Mouse (Mus musculus): ENCODE data around the gene Olfr655.

Gene Olfr655

DNA sequence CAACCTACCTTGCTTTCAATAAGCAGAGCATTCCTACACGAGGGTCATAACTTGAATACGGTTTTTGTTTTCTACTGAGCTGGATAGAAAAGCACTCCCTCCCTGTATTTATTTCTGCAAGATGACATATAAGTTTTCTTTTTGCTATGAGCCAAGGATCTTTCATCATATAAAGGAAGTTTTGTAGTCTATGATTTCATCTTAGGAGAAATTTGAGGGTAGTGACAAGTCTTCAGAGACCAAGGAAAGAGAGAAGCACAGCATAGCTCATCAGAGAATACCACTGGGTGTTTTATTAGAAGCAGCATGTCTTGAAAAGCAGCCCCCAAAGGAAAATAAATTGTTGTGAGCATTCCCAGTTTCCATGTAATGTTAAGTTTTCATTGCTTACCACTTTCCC is at the start of gene Olfr655:
Gene Olfr655 (minus strand): TSS at position 101 of the 400 bp plus-strand sequence.
- DNase-seq (ENCODE audit: low spot score) = no peak

DNA sequence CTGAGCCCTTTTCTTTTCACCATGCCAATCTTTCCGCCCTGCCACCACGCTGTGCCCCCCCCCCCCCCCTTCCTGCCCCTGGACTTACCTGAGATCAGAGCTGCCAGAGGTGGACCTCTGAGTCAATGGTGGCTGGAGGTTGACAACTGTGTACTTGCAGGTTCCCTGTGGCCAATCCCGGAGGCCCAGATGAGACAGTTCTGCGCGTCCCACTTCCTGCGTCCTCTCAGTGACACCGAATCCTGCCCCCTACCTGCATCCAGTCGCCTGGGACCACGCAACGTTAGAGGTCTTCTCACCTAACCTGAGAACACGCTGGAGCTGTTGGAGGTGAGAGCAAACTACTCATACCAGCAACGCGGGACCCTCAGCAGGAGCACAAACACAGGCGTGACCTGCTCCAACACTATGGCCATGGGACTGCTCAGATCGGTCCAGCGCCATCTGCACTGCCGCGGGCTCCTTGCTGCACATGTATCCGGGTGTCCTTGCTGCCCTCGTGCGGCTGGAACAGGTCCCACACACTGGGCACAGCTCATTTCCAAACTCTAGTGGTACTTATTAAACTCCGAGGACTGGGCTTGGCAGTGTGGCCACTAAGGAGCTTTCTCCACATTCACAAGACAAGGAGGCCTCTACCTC is 45.4 kb upstream of the Olfr655 start, which contains the start of gene Olfr658:
Gene Olfr658 (minus strand): TSS at position 465 of the 642 bp plus-strand sequence.
- DNase-seq (ENCODE audit: low spot score) = peak; percentile 7

DNA sequence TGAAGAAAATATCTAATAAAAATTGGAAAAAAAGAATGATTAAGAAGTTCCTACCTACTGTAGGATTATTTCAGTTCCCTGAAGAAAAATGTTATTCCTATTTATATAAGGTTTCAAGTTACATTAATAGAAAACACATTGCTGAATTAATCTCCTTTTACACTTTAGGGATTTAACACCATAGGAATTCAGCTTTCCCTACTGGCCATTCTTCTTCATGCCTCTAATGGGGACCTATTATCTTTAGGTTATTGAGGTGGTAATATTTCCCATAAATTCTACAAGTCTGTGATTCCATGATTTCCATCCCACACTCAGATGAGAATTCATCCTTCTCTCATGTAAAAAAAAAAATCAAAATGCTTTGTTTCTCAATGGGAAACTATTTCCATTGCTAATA is 22.9 kb upstream of the Olfr655 start, which contains the start of gene Olfr657:
Gene Olfr657 (plus strand): TSS at position 301 of the 400 bp plus-strand sequence.
- no peak for DNase-seq (ENCODE audit: low spot score)

DNA sequence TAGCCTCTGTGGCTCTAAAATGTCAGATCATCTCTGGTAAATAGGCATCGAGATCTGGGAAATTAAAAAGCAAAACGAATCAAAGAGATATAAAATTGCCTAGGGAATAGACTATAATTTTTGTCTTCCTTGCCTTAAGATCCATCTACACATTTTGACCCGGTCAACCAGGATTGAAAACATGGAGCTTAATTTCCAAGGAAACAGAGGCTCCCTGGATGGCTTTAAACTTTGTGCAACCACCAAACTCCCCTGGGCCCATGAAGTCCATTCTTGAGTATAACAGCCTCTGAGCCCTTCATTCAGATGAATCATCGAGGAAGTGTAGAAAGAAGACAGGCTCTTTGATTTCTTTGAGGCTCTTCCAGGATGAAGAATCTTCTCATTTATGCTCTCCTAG is 12.1 kb upstream of the Olfr655 start, which contains the start of gene Olfr656:
Gene Olfr656 (plus strand): TSS at position 301 of the 400 bp plus-strand sequence.
- no peak for DNase-seq (ENCODE audit: low spot score)

DNA sequence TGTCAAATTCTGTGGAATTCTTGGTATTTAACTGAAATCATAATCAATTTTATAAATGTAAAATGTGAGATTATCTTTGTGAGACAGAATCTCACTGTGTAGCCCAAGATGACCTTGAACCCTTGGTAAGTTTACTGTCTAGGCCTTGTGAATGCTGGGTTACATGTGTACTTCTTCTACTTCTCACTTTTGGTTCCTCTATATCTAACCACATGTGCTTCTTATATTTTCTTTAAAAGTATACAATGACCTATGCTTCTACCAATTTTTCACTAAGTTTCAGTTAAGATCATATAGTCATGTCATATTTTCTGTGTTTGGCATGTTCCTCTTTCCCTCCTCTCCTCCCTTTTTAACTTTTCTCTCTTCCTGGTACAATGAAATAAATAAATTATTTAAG is 3.1 kb upstream of the Olfr655 start:
- DNase-seq (ENCODE audit: low spot score) = no peak

GRCm38 (mm10) chr7:104603173-104603572 is 1.6 kb upstream of the Olfr655 start:
- DNase-seq (ENCODE audit: low spot score) = peak; percentile 22

GRCm38 (mm10) chr7:104588274-104588673 is 13.3 kb downstream of the Olfr655 start:
- DNase-seq (ENCODE audit: low spot score) = no peak

DNA sequence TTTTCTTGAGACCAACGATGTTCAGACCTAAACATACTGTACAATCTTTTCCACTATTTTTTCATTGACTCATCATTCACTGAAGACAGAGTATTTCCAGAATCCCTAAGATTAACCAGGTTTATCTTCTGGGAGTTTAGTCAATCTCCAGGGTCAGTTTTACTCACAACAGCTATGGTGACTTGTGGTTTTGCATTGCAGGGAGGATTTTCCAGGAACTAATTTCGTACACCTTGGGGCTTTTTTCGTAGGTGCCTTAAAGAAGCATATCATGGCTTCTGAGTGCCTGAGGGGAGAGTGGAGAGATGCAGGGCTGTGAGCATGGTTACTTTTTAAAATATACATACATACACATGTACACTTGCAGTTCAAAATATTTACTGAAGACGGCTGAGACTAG is 14.9 kb downstream of the Olfr655 start, which contains the start of gene Olfr654:
Gene Olfr654 (plus strand): TSS at position 301 of the 400 bp plus-strand sequence.
- DNase-seq (ENCODE audit: low spot score) = no peak

DNA sequence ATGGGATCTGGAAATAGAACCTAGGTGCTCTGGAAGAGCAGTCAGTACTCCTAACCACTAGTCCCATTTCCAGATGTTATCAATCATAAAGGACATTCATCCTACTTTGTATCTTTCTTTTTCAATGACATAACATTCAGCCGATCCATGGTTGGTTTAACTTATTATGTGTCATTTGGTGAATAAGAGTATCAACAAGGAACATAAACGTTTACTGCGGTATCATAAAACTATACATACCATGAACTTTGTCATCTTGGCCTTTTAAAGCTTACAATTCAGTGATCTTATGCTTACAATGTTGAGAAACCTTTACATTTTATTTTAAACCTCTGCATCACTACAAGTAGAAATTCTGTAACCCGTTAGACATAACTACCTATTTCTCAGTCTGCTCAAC is 20.1 kb downstream of the Olfr655 start:
- no peak for DNase-seq (ENCODE audit: low spot score)

GRCm38 (mm10) chr7:104580846-104581245 is 20.7 kb downstream of the Olfr655 start:
- no peak for DNase-seq (ENCODE audit: low spot score)

DNA sequence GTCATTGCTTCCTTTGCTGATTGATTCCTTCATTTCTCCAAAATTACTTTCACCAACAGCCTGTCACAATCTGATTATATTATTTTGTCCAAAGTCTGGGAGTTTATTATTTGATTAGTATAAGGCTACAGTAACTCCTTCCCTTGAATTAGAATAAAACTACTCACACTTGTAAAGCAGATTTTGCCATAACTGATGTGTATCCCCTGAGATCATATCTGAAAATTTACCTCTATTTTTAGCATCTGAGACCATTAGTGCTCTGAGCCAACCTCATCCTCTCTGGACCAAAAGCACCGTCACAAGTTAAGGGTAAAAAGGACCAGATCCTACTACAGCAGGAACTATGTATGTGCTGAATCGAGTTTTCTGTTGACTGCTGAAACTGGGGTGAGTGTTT is 24.6 kb downstream of the Olfr655 start, which contains the start of gene Olfr653:
Gene Olfr653 (plus strand): TSS at position 301 of the 400 bp plus-strand sequence.
- DNase-seq (ENCODE audit: low spot score) = no peak

DNA sequence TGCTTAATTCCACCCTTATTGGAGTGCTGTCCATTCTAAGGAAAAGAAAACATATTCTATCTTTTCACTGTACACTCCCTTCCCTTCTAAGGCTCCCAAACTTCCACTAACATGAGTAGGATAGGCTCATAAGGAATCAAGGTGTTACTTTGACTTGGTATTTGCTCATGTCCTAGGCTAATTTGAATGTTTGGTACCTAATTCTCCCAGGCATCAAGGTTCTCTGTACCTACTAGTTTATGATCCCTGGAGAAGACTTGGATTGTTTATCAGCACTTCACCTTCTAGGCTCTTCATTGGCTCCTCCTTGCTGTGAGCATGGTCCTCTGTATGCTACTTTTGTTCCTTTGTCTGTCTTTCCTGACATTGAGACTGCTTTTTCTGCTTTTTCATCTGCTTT is 41.0 kb downstream of the Olfr655 start, which contains the start of gene Olfr652:
Gene Olfr652 (plus strand): TSS at position 301 of the 400 bp plus-strand sequence.
- no peak for DNase-seq (ENCODE audit: low spot score)

GRCm38 (mm10) chr7:104552700-104553099 is 48.9 kb downstream of the Olfr655 start:
- no peak for DNase-seq (ENCODE audit: low spot score)

- DNase-seq (ENCODE audit: low spot score) = no peak
Measured at GRCm38 (mm10) chr7:104549833-104550232, 51.7 kb downstream of the Olfr655 start, which contains the start of gene Olfr651. Gene Olfr651 (plus strand): TSS chr7:104550133.

All from ovary, postnatal 14 days (tissue).